8 mouse cellular contexts compared by ENCODE assay signal in the genomic region with DNA sequence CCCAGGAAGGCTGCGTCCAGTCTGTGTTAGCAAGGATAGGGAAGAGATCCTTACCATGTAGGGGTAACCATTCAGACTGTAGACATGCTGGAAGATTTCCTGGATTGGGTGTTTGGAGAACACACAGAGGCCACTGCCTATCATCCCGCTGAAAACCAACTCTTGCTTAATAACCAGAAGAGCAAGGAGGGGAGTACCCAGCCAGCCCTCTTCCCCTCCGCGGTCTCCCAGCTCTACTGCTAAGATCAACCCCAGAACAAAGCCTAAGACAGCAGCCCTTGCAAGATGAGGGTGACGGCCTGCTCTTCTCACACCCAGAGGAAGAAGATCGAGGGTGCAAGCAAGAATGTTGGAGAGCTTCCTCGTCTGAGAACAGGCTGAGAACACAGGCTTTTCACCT. TPM values are rescaled to one million over a fixed set of nuclear protein-coding genes. Genes with fewer than 3 reads are reported as not detected.
DNase-seq lines count a peak whose midpoint lies in the region; ATAC-seq lines count a peak whose summit lies in the region.

No protein-coding gene starts in this region.

- H3K4me3 ChIP-seq in erythroblast, embryonic 14.5 days (replicated peaks), result peak overlapping the region; percentile 65
- peak overlapping the region; percentile 80 for H3K4me3 ChIP-seq in forebrain, embryonic 16.5 days (replicated peaks; ENCODE audit: low read length)
- peak overlapping the region; percentile 65 for H3K4me3 ChIP-seq in liver, embryonic 15.5 days (replicated peaks)

- 0 out of 2 replicates have a peak overlapping the region, but pooled peaks have one; percentile 13 for H3K9ac ChIP-seq in forebrain, embryonic 16.5 days (replicated peaks; ENCODE audit: low read depth, low read length)
- no peak overlapping the region for H3K9ac ChIP-seq in liver, embryonic 15.5 days

- ATAC-seq in erythroblast, adult 5-6 weeks (replicated peaks; ENCODE audit: low FRiP score, poor library complexity, severe bottlenecking), result no peak
- no peak for ATAC-seq in forebrain, embryonic 16.5 days
- no peak for ATAC-seq in liver, embryonic 15.5 days (ENCODE audit: insufficient read depth)

- H3K9me3 ChIP-seq in erythroblast, embryonic 14.5 days (ENCODE audit: control insufficient read depth, low read length), result no peaks in the 10 kb centered on the region
- H3K9me3 ChIP-seq in forebrain, embryonic 16.5 days (ENCODE audit: control insufficient read depth, low read length), result no peaks in the 10 kb centered on the region
- H3K9me3 ChIP-seq in liver, embryonic 15.5 days (replicated peaks), result no peaks in the 10 kb centered on the region

- H3K4me2 ChIP-seq in forebrain, embryonic 16.5 days (ENCODE audit: low read length), result peak overlapping the region; percentile 100
- peak overlapping the region; percentile 99 for H3K4me2 ChIP-seq in liver, embryonic 15.5 days

- H3K27me3 ChIP-seq in erythroblast, embryonic 14.5 days (ENCODE audit: control insufficient read depth), result peaks cover 39% of the 10 kb centered on the region
- no peaks in the 10 kb centered on the region for H3K27me3 ChIP-seq in forebrain, embryonic 16.5 days (replicated peaks; ENCODE audit: control insufficient read depth, insufficient read depth, low read length)
- H3K27me3 ChIP-seq in liver, embryonic 15.5 days, result peaks cover 39% of the 10 kb centered on the region

- H3K4me1 ChIP-seq in erythroblast, embryonic 14.5 days (ENCODE audit: control insufficient read depth), result peaks cover 20% of the 10 kb centered on the region
- H3K4me1 ChIP-seq in forebrain, embryonic 16.5 days (replicated peaks; ENCODE audit: control insufficient read depth, insufficient read depth, low read length), result peaks cover 18% of the 10 kb centered on the region
- peaks cover 24% of the 10 kb centered on the region for H3K4me1 ChIP-seq in liver, embryonic 15.5 days (replicated peaks)

- H3K36me3 ChIP-seq in erythroblast, embryonic 14.5 days (ENCODE audit: control insufficient read depth), result peaks cover 15% of the 10 kb centered on the region; the same call in 1 of the 2 replicates
- H3K36me3 ChIP-seq in forebrain, embryonic 16.5 days (ENCODE audit: control insufficient read depth, insufficient read depth), result peaks cover 16% of the 10 kb centered on the region
- 0 out of 2 replicates have a peak, but pooled peaks cover 20% of the 10 kb centered on the region for H3K36me3 ChIP-seq in liver, embryonic 15.5 days (replicated peaks)

- DNase-seq in 416B (ENCODE audit: low read depth), result peak; percentile 58
- no peak for DNase-seq in right cerebral cortex, adult 2 months (ENCODE audit: low spot score in 2 of 2)
- DNase-seq in adrenal gland, postnatal 36 days, result no peak
- no peak for DNase-seq in kidney, postnatal 10 days

- 52% methylated on average over 7 of the region's 7 CpGs for WGBS in forebrain, embryonic 16.5 days
- 29% methylated on average over 7 of the region's 7 CpGs for WGBS in liver, embryonic 15.5 days (ENCODE audit: insufficient replicate concordance)

- no peak overlapping the region for H3K27ac ChIP-seq in forebrain, embryonic 16.5 days (ENCODE audit: low read length)
- no peak overlapping the region for H3K27ac ChIP-seq in liver, embryonic 15.5 days (replicated peaks)

RNA-seq across cellular contexts. Expression of gene Smpd2, which starts 1.3 kb away (rescaled TPM):
- 0.05 and 0.06 TPM in 2 replicates for polyA plus RNA-seq in erythroblast, embryonic 14.5 days (2012)
- total RNA-seq in erythroblast, adult 5-6 weeks (2015; ENCODE audit: low replicate concordance), result 2.1 and 2.5 TPM in 2 replicates
- total RNA-seq in erythroblast, adult 5-6 weeks (2017; ENCODE audit: low replicate concordance), result 0.85 and 1.5 TPM in 2 replicates
- 38.0 and 43.0 TPM in 2 replicates for polyA plus RNA-seq in forebrain, embryonic 16.5 days (2015; fragmentation: Nextera tagmentation; extraction: Ambion mirVana)
- polyA plus RNA-seq in liver, embryonic 15.5 days (2015; fragmentation: Nextera tagmentation; extraction: Ambion mirVana), result 11.4 and 11.8 TPM in 2 replicates
- 10 to 100 TPM; 20.5 to 27.0 TPM for total RNA-seq in adrenal gland, postnatal 36 days (2021)

RNA-seq across cellular contexts. Expression of gene Ppil6, which starts 1.4 kb away (rescaled TPM):
- not detected in 2 replicates for polyA plus RNA-seq in erythroblast, embryonic 14.5 days (2012)
- total RNA-seq in erythroblast, adult 5-6 weeks (2015; ENCODE audit: low replicate concordance), result not detected in 2 replicates
- not detected in 2 replicates for total RNA-seq in erythroblast, adult 5-6 weeks (2017; ENCODE audit: low replicate concordance)
- polyA plus RNA-seq in forebrain, embryonic 16.5 days (2015; fragmentation: Nextera tagmentation; extraction: Ambion mirVana), result 1.7 and 2.1 TPM in 2 replicates
- polyA plus RNA-seq in liver, embryonic 15.5 days (2015; fragmentation: Nextera tagmentation; extraction: Ambion mirVana), result 0.12 and 0.20 TPM in 2 replicates
- 1 to 10 TPM in 1 of 2 experiments, under 1 TPM in 1; 0.50 to 1.2 TPM for total RNA-seq in adrenal gland, postnatal 36 days (2021)

RNA-seq across cellular contexts. Expression of gene Mical1, which starts 12.8 kb away (rescaled TPM):
- 0.10 and 0.16 TPM in 2 replicates for polyA plus RNA-seq in erythroblast, embryonic 14.5 days (2012)
- 4.6 and 8.8 TPM in 2 replicates for total RNA-seq in erythroblast, adult 5-6 weeks (2015; ENCODE audit: low replicate concordance)
- 6.8 and 8.9 TPM in 2 replicates for total RNA-seq in erythroblast, adult 5-6 weeks (2017; ENCODE audit: low replicate concordance)
- 44.8 and 45.1 TPM in 2 replicates for polyA plus RNA-seq in forebrain, embryonic 16.5 days (2015; fragmentation: Nextera tagmentation; extraction: Ambion mirVana)
- 4.3 and 4.8 TPM in 2 replicates for polyA plus RNA-seq in liver, embryonic 15.5 days (2015; fragmentation: Nextera tagmentation; extraction: Ambion mirVana)
- total RNA-seq in adrenal gland, postnatal 36 days (2021), result 1 to 10 TPM; 7.8 to 9.8 TPM

RNA-seq across cellular contexts. Expression of gene Cd164, which starts 30.3 kb away (rescaled TPM):
- polyA plus RNA-seq in erythroblast, embryonic 14.5 days (2012), result 5.0 and 5.5 TPM in 2 replicates
- total RNA-seq in erythroblast, adult 5-6 weeks (2015; ENCODE audit: low replicate concordance), result 57.6 and 59.8 TPM in 2 replicates
- total RNA-seq in erythroblast, adult 5-6 weeks (2017; ENCODE audit: low replicate concordance), result 50.2 and 53.9 TPM in 2 replicates
- polyA plus RNA-seq in forebrain, embryonic 16.5 days (2015; fragmentation: Nextera tagmentation; extraction: Ambion mirVana), result 61.8 and 81.7 TPM in 2 replicates
- polyA plus RNA-seq in liver, embryonic 15.5 days (2015; fragmentation: Nextera tagmentation; extraction: Ambion mirVana), result 57.8 and 61.8 TPM in 2 replicates
- total RNA-seq in adrenal gland, postnatal 36 days (2021), result 100 to 1,000 TPM; 215 to 243 TPM

RNA-seq across cellular contexts. Expression of gene Zbtb24, which starts 38.7 kb away (rescaled TPM):
- polyA plus RNA-seq in erythroblast, embryonic 14.5 days (2012), result 0.45 and 0.48 TPM in 2 replicates
- total RNA-seq in erythroblast, adult 5-6 weeks (2015; ENCODE audit: low replicate concordance), result 2.9 and 6.9 TPM in 2 replicates
- total RNA-seq in erythroblast, adult 5-6 weeks (2017; ENCODE audit: low replicate concordance), result 8.5 and 9.2 TPM in 2 replicates
- polyA plus RNA-seq in forebrain, embryonic 16.5 days (2015; fragmentation: Nextera tagmentation; extraction: Ambion mirVana), result 22.0 and 22.7 TPM in 2 replicates
- 4.9 and 5.1 TPM in 2 replicates for polyA plus RNA-seq in liver, embryonic 15.5 days (2015; fragmentation: Nextera tagmentation; extraction: Ambion mirVana)
- total RNA-seq in adrenal gland, postnatal 36 days (2021), result 10 to 100 TPM; 16.9 to 19.9 TPM

Comparison
In these comparisons a context has a peak if more than half of its experiments do, and no peak if none do; other contexts are left out.
1. RNA of gene Smpd2, which starts 1.3 kb away (polyA plus RNA-seq): 38.0 to 43.0 TPM in forebrain, embryonic 16.5 days and 11.4 to 11.8 TPM in liver, embryonic 15.5 days; 0.05 to 0.06 TPM in erythroblast, embryonic 14.5 days; every median in the first group is over 10 times any median in the second.
2. Peak in every context shown above with its lines, with median percentiles within 50 percentile points of each other: H3K4me3 ChIP-seq.